Mouse (Mus musculus) testis, adult 2 months (tissue): ENCODE data around the gene S100a6. TPM values are rescaled to one million over a fixed set of nuclear protein-coding genes. Genes with fewer than 3 reads are reported as not detected.

Source experiments
- H3K27ac ChIP-seq: fragments of 200-500 bp; 2 replicates; pipeline ENCODE4 v1.5.1; 2012; ENCODE audit warnings: low read depth, low read length; ENCODE audit not compliant: control insufficient read depth, insufficient read depth
- H3K27me3 ChIP-seq: fragments of 200-500 bp; 2 replicates; pipeline ENCODE4 v1.6.1; 2012; ENCODE audit warnings: mild to moderate bottlenecking, low read length, moderate library complexity; ENCODE audit not compliant: control insufficient read depth, insufficient read depth
- H3K36me3 ChIP-seq: fragments of 200-500 bp; 2 replicates; pipeline ENCODE4 v1.6.1; 2012; ENCODE audit warnings: mild to moderate bottlenecking, low read length; ENCODE audit not compliant: control insufficient read depth, insufficient read depth
- H3K4me1 ChIP-seq: fragments of 200-500 bp; 2 replicates; pipeline ENCODE4 v1.6.1; 2012; ENCODE audit warnings: low read length; ENCODE audit not compliant: control insufficient read depth, insufficient read depth
- H3K4me3 ChIP-seq: fragments of 200-500 bp; 2 replicates; pipeline ENCODE4 v1.5.1; 2012; ENCODE audit warnings: low read depth, mild to moderate bottlenecking, low read length, moderate library complexity, mixed read lengths; ENCODE audit not compliant: control insufficient read depth
- CTCF ChIP-seq: fragments of 200-500 bp; IDR thresholded peaks from 2 replicates; pipeline ENCODE4 v1.5.1; 2012; ENCODE audit warnings: low read depth, mild to moderate bottlenecking, inconsistent platforms, low read length, moderate library complexity; ENCODE audit not compliant: control insufficient read depth, insufficient read depth, insufficient replicate concordance
- POLR2A ChIP-seq: fragments of 200-500 bp; IDR thresholded peaks from 2 replicates; pipeline ENCODE4 v1.6.1; 2012; ENCODE audit warnings: low read depth, mild to moderate bottlenecking, inconsistent platforms, low read length, moderate library complexity; ENCODE audit not compliant: control insufficient read depth
- polyA plus RNA-seq: library from polyadenylated mRNA; depleted of rRNA; stranded (reverse); fragments of >200 nt; gene quantifications from 2 replicates; pipeline ENCODE4 v1.2.3, GENCODE M21; 2012; rRNA removed

The S100a6 gene
- polyA plus RNA-seq, 1 experiment = 13.0 TPM

- no peak for TF ChIP-seq CTCF
- TF ChIP-seq POLR2A = no peak
- H3K4me3 ChIP-seq = no peak overlapping the region
- H3K27ac ChIP-seq = no peak overlapping the region
- H3K4me1 ChIP-seq = no peaks in the 10 kb centered on the region
- no peaks in the 10 kb centered on the region for H3K27me3 ChIP-seq
- H3K36me3 ChIP-seq = no peaks in the 10 kb centered on the region
These were observed 44.7 kb downstream of the S100a6 start for GRCm38 (mm10) chr3:90657405-90657804.

DNA sequence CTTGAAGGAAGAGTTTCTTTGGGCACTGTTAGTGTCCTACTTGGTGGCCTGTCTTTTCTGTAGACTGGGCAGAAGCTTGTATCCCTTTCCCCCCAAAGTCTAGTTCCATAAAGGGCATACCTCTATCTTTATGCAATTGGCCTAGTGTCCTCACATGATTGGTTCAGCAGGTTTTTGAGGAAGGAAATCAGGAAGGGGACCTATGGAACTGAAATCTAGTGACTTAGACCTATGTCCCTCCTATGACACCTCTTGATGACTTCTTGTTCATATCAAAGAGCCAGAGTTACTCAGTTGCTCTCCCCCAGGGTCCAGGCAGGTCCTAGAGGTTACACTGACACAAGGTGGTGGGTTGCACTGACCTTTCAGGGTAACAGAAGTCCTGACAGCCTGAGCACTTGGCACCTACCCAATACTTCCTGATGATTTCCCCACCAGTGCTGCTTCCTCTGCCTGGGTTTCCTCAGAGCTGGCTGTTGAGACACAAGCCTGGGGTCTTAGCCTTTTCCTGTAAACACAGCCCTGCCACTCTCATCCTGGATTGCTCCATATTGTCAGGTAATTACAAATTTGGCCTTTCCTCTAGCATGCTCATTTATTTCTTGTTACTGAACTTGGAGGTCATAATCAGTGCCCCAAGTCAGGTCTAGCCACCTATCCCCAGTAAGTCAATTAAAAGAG lies 46.8 kb downstream of the S100a6 start:
- no peak overlapping the region for H3K4me3 ChIP-seq
- TF ChIP-seq CTCF (no peak), POLR2A (no peak)
- H3K27ac ChIP-seq = no peak overlapping the region
- H3K27me3 ChIP-seq = no peaks in the 10 kb centered on the region
- no peaks in the 10 kb centered on the region for H3K36me3 ChIP-seq
- H3K4me1 ChIP-seq = no peaks in the 10 kb centered on the region

- Histone ChIP-seq H3K36me3 (no peaks in the 10 kb centered on the region), H3K27me3 (no peaks in the 10 kb centered on the region), H3K4me1 (no peaks in the 10 kb centered on the region), H3K4me3 (no peak overlapping the region), H3K27ac (no peak overlapping the region)
- no peak for TF ChIP-seq CTCF
- no peak for TF ChIP-seq POLR2A
These were observed 51.5 kb downstream of the S100a6 start for GRCm38 (mm10) chr3:90664219-90664618.

- no peak within 1 kb of the TSS for H3K4me3 ChIP-seq
- no peaks in the 10 kb centered on the region for H3K27me3 ChIP-seq
- TF ChIP-seq POLR2A = no peak
- TF ChIP-seq CTCF = no peak
- H3K36me3 ChIP-seq = no peaks in the 10 kb centered on the region
- H3K27ac ChIP-seq = no peak within 1 kb of the TSS
- no peaks in the 10 kb centered on the region for H3K4me1 ChIP-seq
These were observed 56.2 kb downstream of the S100a6 start, which contains the start of gene S100a8 for GRCm38 (mm10) chr3:90668846-90669245. Gene S100a8, plus strand, starts transcription at chr3:90668978.

Other genes starting within 250 kb of the S100a6 start
- 17.9 and 18.9 TPM in 2 replicates for gene Slc27a3, start 222.9 kb upstream of the S100a6 start, polyA plus RNA-seq
- 18.3 and 19.1 TPM in 2 replicates for gene Ints3, start 179.3 kb upstream of the S100a6 start, polyA plus RNA-seq
- 54.5 and 64.8 TPM in 2 replicates for gene Npr1, start 147.0 kb upstream of the S100a6 start, polyA plus RNA-seq
- gene Ilf2, start 136.8 kb upstream of the S100a6 start, polyA plus RNA-seq = 30.8 and 33.2 TPM in 2 replicates
- gene Snapin, start 121.8 kb upstream of the S100a6 start, polyA plus RNA-seq = 33.5 and 42.2 TPM in 2 replicates
- gene Chtop, start 103.4 kb upstream of the S100a6 start, polyA plus RNA-seq = 51.5 and 53.5 TPM in 2 replicates
- 16.8 and 17.6 TPM in 2 replicates for gene S100a1, start 98.5 kb upstream of the S100a6 start, polyA plus RNA-seq
- gene S100a13, start 98.4 kb upstream of the S100a6 start, polyA plus RNA-seq = 2.9 and 3.2 TPM in 2 replicates
- 0.76 TPM in 1 of 2 replicates, not detected in the other for gene S100a14, start 86.0 kb upstream of the S100a6 start, polyA plus RNA-seq
- gene S100a16, start 75.6 kb upstream of the S100a6 start, polyA plus RNA-seq = 2.9 and 7.7 TPM in 2 replicates
- not detected in 2 replicates for gene S100a3, start 52.3 kb upstream of the S100a6 start, polyA plus RNA-seq
- not detected in 2 replicates for gene S100a2, start 22.6 kb upstream of the S100a6 start, polyA plus RNA-seq
- gene Gm42674, start 11.0 kb upstream of the S100a6 start, polyA plus RNA-seq = not detected in 2 replicates
- 0.96 and 1.9 TPM in 2 replicates for gene S100a4, start 9.1 kb upstream of the S100a6 start, polyA plus RNA-seq
- gene S100a5, start 4.4 kb upstream of the S100a6 start, polyA plus RNA-seq = not detected in 2 replicates
- gene S100a7a, start 41.1 kb downstream of the S100a6 start, polyA plus RNA-seq = 0.07 TPM in 1 of 2 replicates, not detected in the other
- not detected in 2 replicates for gene S100a8, start 56.1 kb downstream of the S100a6 start, polyA plus RNA-seq
- gene S100a9, start 82.8 kb downstream of the S100a6 start, polyA plus RNA-seq = not detected in 2 replicates
- 3.1 and 3.3 TPM in 2 replicates for gene Pglyrp4, start 114.0 kb downstream of the S100a6 start, polyA plus RNA-seq
- gene Gm5849, start 165.0 kb downstream of the S100a6 start, polyA plus RNA-seq = not detected in 2 replicates